Mouse (Mus musculus) spleen, adult 12 weeks (tissue): ENCODE results near the gene Lcn6.
"Not testable (repeated sequence)": the region's sequence is repeated elsewhere in the genome, so short reads cannot be mapped to it uniquely, and the experiment has no call there.

ENCODE experiments used
- DNase-seq: peaks from one replicate; pipeline ENCODE4 v3.0.0; 2022; ENCODE audit warnings: low spot score

Lcn6 gene

DNA sequence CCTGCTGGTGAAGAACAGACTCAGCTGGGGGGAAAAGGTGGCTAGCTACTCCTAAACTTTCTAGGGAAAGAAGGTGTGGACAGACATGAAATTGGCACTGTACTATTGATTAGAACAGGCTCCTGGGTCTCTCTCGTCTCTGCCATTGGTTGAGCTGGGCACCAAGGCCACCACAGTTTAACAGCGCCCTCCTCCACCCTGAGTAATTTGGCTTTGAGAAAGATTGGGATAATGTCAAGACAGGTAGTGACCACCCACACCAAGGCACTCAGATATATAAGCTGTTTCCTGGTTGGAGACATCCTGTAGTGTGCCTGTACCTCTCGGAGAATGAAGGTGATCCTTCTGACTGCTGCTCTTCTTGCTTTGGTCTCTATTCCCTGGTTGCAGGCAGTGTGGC is at the start of gene Lcn6:
Gene Lcn6, plus strand, starts transcription at position 301 of the 400 bp plus-strand sequence.
- DNase-seq, result no peak

DNA sequence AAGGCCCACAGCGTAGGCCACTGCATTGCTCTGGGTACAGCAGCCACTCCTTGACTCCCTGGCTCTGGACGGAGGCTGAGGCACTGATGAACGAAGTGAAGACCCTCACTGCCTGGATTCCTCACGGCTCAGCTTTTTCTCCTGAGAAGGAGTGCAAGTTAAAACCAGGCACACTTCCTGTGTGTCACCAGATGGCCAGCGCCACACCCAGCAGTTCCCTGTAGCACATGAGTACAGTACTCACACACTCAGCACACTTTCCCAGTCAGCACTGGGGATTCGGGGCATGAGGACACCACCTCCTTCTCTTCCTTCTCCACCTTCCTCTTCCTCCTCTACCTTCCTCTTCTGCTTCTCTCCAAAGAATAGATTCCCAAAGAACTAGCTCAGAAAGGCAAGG is 48.8 kb upstream of the Lcn6 start, which contains the start of gene Fcna:
Gene Fcna, minus strand, starts transcription at position 220 of the 400 bp plus-strand sequence.
- no peak for DNase-seq

- DNase-seq, result no peak
Observed at GRCm38 (mm10) chr2:25628738-25629137, 47.8 kb upstream of the Lcn6 start.

DNA sequence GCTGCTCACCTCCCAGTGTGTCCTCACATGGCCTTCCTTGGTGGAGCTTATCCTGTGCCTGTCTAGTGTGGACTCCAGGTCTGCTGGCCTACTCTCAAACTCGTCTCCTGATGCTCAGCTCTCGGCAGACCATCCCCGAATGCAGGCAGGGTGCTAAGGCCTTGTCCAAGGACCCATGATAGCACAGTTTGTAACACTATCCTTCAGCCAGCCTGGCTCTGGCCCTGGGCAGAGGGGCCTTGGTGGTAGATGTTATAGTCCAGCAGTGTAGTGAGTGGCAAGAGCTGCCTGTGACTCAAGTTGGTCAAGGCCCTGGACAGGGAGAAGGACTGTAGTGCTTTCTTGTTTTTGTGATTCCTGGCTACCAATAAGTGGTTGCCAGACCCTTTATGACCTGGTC is 43.0 kb upstream of the Lcn6 start:
- no peak for DNase-seq

DNA sequence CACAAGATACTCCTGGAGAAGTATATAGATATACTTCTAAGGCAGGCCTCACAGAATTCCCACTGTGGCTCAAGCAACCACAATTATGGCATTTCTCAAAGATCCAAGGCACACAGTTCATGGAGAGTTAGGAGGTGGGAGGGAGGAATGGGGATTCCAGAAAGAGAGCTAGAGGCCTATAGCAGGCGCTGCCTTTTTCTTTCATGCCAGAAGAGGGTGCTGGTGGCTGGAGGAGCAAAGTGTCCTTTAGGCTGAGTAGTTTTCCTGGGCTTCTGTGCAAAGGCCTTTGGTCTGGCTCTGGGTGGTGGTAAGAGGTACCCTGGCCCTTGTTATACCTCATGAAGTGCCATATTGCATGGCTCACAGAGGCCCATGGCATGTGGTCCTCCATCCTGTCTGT is 42.5 kb upstream of the Lcn6 start:
- DNase-seq, result no peak

DNA sequence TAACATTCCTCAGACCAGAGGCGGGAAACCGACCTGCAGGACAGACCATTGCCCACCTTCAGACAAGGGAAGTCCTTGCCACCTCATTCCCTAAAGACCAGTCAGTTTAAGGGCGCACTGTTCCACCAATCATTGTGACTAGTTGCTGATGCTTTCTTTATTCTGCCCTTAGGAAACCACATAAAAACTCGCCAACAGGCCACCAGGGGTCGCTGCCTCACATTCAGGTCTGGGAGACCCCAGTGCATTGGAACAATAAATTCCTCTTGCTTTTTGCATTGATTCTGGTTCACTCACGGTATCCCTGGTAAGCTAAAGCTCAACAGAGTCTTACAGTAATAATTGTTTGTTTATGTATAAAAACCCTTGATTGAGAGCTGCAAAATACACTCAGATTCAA is 36.7 kb upstream of the Lcn6 start:
- no peak for DNase-seq

DNA sequence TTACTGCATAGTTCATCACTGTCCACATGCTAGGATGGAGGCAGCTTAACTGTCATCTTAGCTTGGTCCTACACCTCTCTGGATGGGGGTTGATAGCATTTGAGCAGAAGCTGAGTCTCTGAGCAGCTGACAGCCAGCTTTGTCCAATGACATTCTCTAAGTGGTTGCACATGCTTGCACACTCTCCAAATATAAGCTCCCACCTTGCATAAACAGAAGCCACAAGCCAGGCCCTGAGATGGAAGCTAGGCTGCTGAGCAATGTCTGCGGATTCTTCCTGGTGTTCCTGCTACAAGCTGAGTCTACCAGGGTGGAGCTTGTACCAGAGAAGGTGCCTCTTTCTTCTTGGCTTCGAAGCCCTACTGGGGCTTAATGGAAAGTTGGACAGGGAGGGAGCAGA is 23.7 kb upstream of the Lcn6 start, which contains the start of gene Lcn8:
Gene Lcn8, plus strand, starts transcription at position 219 of the 400 bp plus-strand sequence.
- DNase-seq, result no peak

DNA sequence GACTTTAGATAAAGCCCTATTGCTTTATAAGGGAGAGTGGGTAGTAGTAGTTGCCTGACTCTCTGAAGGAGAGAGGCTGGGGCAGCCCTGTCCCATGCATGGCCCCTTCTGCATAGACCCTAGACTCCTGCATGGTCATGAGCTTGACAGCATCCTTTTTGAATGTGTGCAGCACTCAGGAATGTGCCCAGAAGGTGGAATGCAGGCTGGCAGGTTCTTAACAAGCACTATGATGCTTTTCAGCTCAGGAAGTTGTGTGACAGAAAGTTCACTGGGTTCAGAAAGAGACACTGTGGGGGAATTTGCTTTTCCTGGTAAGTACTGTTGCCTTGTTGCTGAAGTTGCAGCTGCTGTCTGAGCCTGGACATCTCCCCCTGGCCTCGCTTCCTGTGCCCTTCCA is 22.1 kb upstream of the Lcn6 start:
- DNase-seq, result no peak

DNA sequence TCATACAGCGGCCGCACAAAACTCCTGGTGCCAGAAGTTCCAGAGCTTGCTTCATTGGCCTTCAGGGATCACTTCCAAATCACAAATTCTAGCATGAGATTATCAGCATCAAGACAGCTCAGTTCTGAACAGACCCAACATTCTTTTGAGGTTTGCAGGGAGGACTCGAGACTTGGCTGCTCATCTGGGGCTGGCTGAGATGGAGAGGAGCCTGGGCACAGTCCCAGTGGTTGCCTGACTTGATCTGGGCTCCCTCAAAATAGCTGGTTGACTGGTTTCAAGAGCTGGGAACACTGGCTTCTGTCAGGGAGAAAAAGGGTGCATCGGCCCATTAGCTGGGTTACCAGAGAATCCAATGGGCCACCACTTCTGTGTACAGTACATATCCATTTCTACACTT is 19.9 kb upstream of the Lcn6 start:
- DNase-seq, result no peak

DNA sequence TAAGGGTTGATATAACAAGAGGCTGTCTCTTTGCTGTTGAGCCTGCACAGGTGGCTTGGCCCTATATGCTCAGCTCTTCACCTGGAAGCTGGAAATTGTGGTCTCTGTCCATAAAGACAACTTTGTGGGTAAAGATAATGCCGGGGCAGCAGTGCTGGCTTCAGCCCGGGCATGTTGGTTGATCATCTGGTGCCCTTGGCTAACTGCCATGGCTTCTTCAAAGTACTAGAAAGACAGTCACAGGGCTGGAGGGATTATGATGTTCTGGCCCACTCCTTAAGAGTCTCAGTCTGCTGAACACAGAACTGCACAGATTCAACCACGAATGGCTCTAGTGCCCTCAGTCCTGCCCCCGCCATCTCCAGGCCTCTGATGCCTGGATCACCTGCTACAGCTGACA is 19.3 kb upstream of the Lcn6 start:
- DNase-seq, result no peak

DNA sequence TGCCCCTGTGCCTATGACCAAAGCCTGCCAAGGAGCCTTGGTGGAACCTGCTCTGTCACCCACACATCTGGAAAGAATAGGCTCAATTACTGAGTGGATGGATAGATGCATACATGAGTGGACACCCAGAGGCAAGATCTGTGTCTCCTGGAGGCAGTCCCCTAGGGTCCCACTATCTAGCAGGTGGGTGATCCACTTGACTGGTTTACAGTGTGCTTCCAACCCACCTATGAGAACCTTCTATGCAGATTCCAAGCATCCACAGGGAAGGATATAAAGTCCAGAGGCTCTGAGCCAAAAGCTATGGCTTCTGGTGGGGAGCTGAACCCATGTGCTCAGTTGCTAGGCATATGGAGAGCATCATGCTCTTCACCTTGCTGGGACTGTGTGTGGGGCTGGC is 18.9 kb upstream of the Lcn6 start, which contains the start of gene Lcn5:
Gene Lcn5, plus strand, starts transcription at position 301 of the 400 bp plus-strand sequence.
- DNase-seq, result no peak

DNA sequence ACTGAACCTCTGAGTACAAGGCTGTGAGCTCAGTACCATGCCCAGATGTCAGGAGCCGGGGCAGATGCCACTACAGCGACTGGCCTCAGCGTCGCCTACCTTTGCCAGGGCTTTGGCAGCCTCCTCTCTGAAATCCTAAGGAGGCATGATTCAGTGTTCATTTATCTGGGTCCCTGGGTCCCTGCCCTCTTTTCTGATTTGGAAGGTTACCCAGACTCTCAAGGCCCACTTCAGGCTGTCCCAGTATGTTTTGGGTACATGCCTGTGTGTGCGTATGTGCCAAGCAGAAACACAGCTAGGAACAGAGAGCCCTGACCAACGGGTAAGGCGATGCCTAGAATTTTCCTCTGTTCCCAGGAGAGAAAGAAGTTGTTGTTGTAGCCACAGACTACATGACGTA is 16.3 kb upstream of the Lcn6 start:
- no peak for DNase-seq

- no peak for DNase-seq
Observed at GRCm38 (mm10) chr2:25661245-25661970, 15.2 kb upstream of the Lcn6 start.

- DNase-seq, result peak; percentile 9
Observed at GRCm38 (mm10) chr2:25663511-25663910, 13.1 kb upstream of the Lcn6 start.

- no peak for DNase-seq
Observed at GRCm38 (mm10) chr2:25664125-25664524, 12.5 kb upstream of the Lcn6 start.

DNA sequence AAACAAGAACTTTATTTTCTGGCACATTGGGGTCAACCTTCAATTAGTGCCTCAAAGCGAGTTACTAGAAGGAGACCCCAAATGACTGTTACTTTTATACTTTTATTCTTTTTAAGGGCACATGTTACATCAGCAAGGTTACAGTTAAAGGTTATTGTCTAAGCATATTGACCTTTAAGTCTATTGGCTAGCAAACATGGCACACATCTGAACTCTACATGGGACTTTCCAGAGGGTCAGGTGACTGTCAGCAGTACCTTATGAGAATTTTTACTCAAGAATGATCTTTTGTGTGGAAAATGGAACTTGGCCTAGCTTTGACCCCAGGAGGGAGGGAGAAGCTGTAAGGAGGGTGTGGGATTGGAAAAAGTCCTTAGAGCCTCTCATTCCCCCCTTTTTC is 10.1 kb upstream of the Lcn6 start:
- DNase-seq, result no peak

DNA sequence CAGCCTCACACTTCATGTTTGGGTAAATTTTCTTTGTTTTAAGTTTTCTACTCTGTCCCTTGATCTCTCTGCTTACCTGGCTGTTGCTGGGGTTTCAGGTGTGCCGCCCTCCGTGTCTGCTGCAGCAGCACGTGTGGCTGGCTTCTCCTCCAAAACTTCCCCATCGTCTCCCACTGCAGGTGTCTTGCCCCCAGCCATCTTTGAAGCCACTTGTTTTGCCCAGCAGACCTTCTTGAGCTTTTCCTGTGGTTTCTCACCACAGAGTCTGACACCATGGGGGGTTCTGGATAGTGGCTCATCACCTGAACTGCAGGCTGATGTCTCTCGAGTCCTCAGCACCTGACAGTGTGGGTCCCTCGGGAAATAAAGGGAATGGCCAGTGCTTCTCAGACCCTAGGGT is 3.0 kb downstream of the Lcn6 start:
- DNase-seq, result no peak

DNA sequence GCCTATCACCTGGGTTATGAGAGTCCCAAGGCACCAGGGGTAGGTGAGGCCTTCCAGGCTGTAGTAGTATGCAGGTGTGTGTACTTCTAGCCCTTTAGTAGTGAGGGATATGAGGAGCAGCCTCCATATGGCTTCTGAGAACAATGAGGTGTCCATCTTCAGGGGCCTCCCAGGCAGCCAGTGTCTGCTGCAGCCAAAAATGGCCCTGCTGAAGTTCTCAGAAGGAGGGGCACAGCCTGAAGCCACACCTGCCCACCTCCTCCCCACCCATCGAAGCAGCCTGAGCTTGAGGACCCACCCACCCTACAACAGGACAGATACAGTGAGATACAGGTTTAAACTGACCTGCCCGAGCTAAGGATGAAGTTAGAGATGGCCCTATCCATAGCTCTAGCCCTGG is 5.8 kb downstream of the Lcn6 start, which contains the start of gene Lcn10:
Gene Lcn10, plus strand, starts transcription at position 301 of the 400 bp plus-strand sequence.
- DNase-seq, result no peak

DNA sequence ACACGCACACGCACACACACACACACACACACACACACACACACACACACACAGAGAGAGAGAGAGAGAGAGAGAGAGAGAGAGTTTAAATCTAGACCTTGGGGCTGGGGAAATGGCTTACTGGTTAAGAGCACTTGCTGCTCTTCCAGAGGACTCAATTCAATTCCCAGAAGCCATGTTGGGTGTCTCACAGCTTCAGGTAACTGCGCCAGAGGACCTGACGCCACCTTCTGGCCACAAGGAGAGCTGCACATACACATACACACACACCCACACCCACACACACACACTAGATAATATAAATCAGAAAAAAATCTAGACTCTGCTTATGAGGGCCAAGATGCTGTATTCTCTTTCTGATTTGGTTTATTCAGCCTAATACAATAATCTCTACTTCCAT is 10.4 kb downstream of the Lcn6 start:
- no peak for DNase-seq

- DNase-seq, result peak; percentile 29
Observed at GRCm38 (mm10) chr2:25694605-25695004, 18.0 kb downstream of the Lcn6 start.

- DNase-seq, result no peak
Observed at GRCm38 (mm10) chr2:25696951-25697350, 20.4 kb downstream of the Lcn6 start.

- DNase-seq, result no peak
Observed at GRCm38 (mm10) chr2:25698696-25699095, 22.1 kb downstream of the Lcn6 start.

GRCm38 (mm10) chr2:25699743-25700142 is 23.2 kb downstream of the Lcn6 start, which contains the start of gene Obp2a:
Obp2a (plus strand) TSS chr2:25700043.
- DNase-seq, result not testable (repeated sequence)

GRCm38 (mm10) chr2:25701001-25701400 is 24.4 kb downstream of the Lcn6 start:
- no peak for DNase-seq
